ENCODE assay signal across 7 mouse cellular contexts in genomic region chr14:104715651-104716050, GRCm38 (mm10).
A peak's percentile ranks its signal among the peaks of the same experiment; 100 is the strongest.
DNase-seq lines count a peak whose midpoint lies in the region; TF ChIP-seq lines count a peak whose summit lies in the region.
"Not testable (repeated sequence)": the region's sequence is repeated elsewhere in the genome, so short reads cannot be mapped to it uniquely, and the experiment has no call there.

No protein-coding gene starts in this region.

- not testable (repeated sequence) for H3K36me3 ChIP-seq in thymus, adult 2 months (ENCODE audit: control insufficient read depth, insufficient read depth, low read length)

- intact Hi-C loops in gastrocnemius, adult 2 months (cut with DNase I): not testable (repeated sequence)

- TF ChIP-seq CTCF in gastrocnemius, adult 2 months (IDR thresholded peaks at IDR 0.05); lung, adult 2 months (IDR thresholded peaks at IDR 0.05; ENCODE audit: insufficient read depth, low read length); thymus, adult 2 months (IDR thresholded peaks at IDR 0.05; ENCODE audit: borderline replicate concordance, control insufficient read depth, extremely low read depth, insufficient read depth, low read length, poor library complexity): not testable (repeated sequence)

- H3K4me1 ChIP-seq in lung, adult 2 months (ENCODE audit: control insufficient read depth, insufficient read depth, low read length); thymus, adult 2 months (replicated peaks; ENCODE audit: control insufficient read depth, insufficient read depth, low read length): not testable (repeated sequence)

- DNase-seq in cerebellum, adult 11-12 months: peak; percentile 80
- peak; percentile 58 for DNase-seq in gastrocnemius, adult 2 months
- DNase-seq in kidney, adult 18-20 months: peak; percentile 92
- DNase-seq in layer of hippocampus, postnatal 25 days (ENCODE audit: extremely low spot score in 1 of 2, low spot score in 1 of 2): peak; percentile 58 to 100
- DNase-seq in lung, adult 2 months: peak; percentile 96
- DNase-seq in right cerebral cortex, adult 2 months (ENCODE audit: low spot score in 2 of 2): peak; percentile 87 to 93
- peak; percentile 78 for DNase-seq in thymus, adult 2 months

- H3K27ac ChIP-seq in gastrocnemius, adult 2 months; thymus, adult 2 months (ENCODE audit: control insufficient read depth, insufficient read depth, low read length): not testable (repeated sequence)

- TF ChIP-seq POLR2A in lung, adult 2 months (IDR thresholded peaks at IDR 0.05; ENCODE audit: borderline replicate concordance, extremely low read depth, low read depth, low read length); thymus, adult 2 months (IDR thresholded peaks at IDR 0.05; ENCODE audit: control insufficient read depth, extremely low read depth, insufficient read depth, low read length, poor library complexity): not testable (repeated sequence)

- H3K27me3 ChIP-seq in thymus, adult 2 months (ENCODE audit: control insufficient read depth, insufficient read depth, low read length): not testable (repeated sequence)

- H3K4me3 ChIP-seq in gastrocnemius, adult 2 months; lung, adult 2 months (replicated peaks; ENCODE audit: extremely low read depth, low read depth, low read length); thymus, adult 2 months (ENCODE audit: control insufficient read depth, insufficient read depth, low read length): not testable (repeated sequence)

- 92% methylated on average over 24 of the region's 24 CpGs for WGBS in lung, adult 2 months
- 97% methylated on average over 24 of the region's 24 CpGs for WGBS in thymus, adult 2 months
